Mouse (Mus musculus): ENCODE results near the gene Atp7b. TPM values are rescaled to one million over a fixed set of nuclear protein-coding genes. Genes with fewer than 3 reads are reported as not detected.

Gene Atp7b
- polyA plus RNA-seq, 1 experiment from 2014 or later: 3.0 TPM

- no peaks in the 10 kb centered on the region for H3K27me3 ChIP-seq (replicated peaks; ENCODE audit: control insufficient read depth, insufficient read depth, low read length)
- no peaks in the 10 kb centered on the region for H3K4me1 ChIP-seq (replicated peaks; ENCODE audit: control insufficient read depth, insufficient read depth, low read length)
- no peak overlapping the region for H3K4me2 ChIP-seq (replicated peaks; ENCODE audit: low read depth)
- H3K9ac ChIP-seq (ENCODE audit: low read depth, low read length): no peak overlapping the region
- WGBS: 5% methylated on average over 9 of the region's 9 CpGs
- ATAC-seq: no peak
- no peak overlapping the region for H3K27ac ChIP-seq (ENCODE audit: low read depth, low read length)
- no peak overlapping the region for H3K4me3 ChIP-seq (ENCODE audit: low read depth, low read length)
- H3K9me3 ChIP-seq (ENCODE audit: control insufficient read depth): no peaks in the 10 kb centered on the region
- TF ChIP-seq CTCF (IDR thresholded peaks at IDR 0.05; ENCODE audit: low read depth): peak; percentile 82
- H3K36me3 ChIP-seq (ENCODE audit: control insufficient read depth, insufficient read depth): no peaks in the 10 kb centered on the region
Observed at GRCm38 (mm10) chr8:21955321-21955720, 104.8 kb downstream of the Atp7b start.

GRCm38 (mm10) chr8:21947311-21948017 lies 112.6 kb downstream of the Atp7b start:
- H3K27ac ChIP-seq (ENCODE audit: low read depth, low read length): no peak overlapping the region
- no peak overlapping the region for H3K4me2 ChIP-seq (replicated peaks; ENCODE audit: low read depth)
- no peak for ATAC-seq
- H3K9me3 ChIP-seq (ENCODE audit: control insufficient read depth): no peaks in the 10 kb centered on the region
- no peak overlapping the region for H3K4me3 ChIP-seq (ENCODE audit: low read depth, low read length)
- H3K27me3 ChIP-seq (replicated peaks; ENCODE audit: control insufficient read depth, insufficient read depth, low read length): no peaks in the 10 kb centered on the region
- TF ChIP-seq CTCF (IDR thresholded peaks at IDR 0.05; ENCODE audit: low read depth): no peak
- H3K9ac ChIP-seq (ENCODE audit: low read depth, low read length): no peak overlapping the region
- H3K36me3 ChIP-seq (ENCODE audit: control insufficient read depth, insufficient read depth): no peaks in the 10 kb centered on the region
- WGBS: 58% methylated on average over 9 of the region's 9 CpGs
- H3K4me1 ChIP-seq (replicated peaks; ENCODE audit: control insufficient read depth, insufficient read depth, low read length): no peaks in the 10 kb centered on the region

GRCm38 (mm10) chr8:21946462-21946861 lies 113.6 kb downstream of the Atp7b start, which contains the start of gene Defb13:
Gene Defb13 (plus strand): TSS chr8:21946762.
- H3K4me3 ChIP-seq (ENCODE audit: low read depth, low read length): no peak within 1 kb of the TSS
- no peak for ATAC-seq
- no peaks in the 10 kb centered on the region for H3K36me3 ChIP-seq (ENCODE audit: control insufficient read depth, insufficient read depth)
- TF ChIP-seq CTCF (IDR thresholded peaks at IDR 0.05; ENCODE audit: low read depth): no peak
- 91% methylated on average over 6 of the region's 6 CpGs for WGBS
- no peak within 1 kb of the TSS for H3K9ac ChIP-seq (ENCODE audit: low read depth, low read length)
- H3K4me1 ChIP-seq (replicated peaks; ENCODE audit: control insufficient read depth, insufficient read depth, low read length): no peaks in the 10 kb centered on the region
- no peak within 1 kb of the TSS for H3K27ac ChIP-seq (ENCODE audit: low read depth, low read length)
- H3K27me3 ChIP-seq (replicated peaks; ENCODE audit: control insufficient read depth, insufficient read depth, low read length): no peaks in the 10 kb centered on the region
- H3K9me3 ChIP-seq (ENCODE audit: control insufficient read depth): no peaks in the 10 kb centered on the region
- H3K4me2 ChIP-seq (replicated peaks; ENCODE audit: low read depth): no peak within 1 kb of the TSS

Other genes starting within 250 kb of the Atp7b start
- gene Defb50, start 236.8 kb downstream of the Atp7b start, polyA plus RNA-seq (2015; fragmentation: Nextera tagmentation; extraction: Ambion mirVana): not detected in 2 replicates
- gene Defb2, start 220.4 kb downstream of the Atp7b start, polyA plus RNA-seq (2015; fragmentation: Nextera tagmentation; extraction: Ambion mirVana): not detected in 2 replicates
- gene Defb10, start 201.4 kb downstream of the Atp7b start, polyA plus RNA-seq (2015; fragmentation: Nextera tagmentation; extraction: Ambion mirVana): not detected in 2 replicates
- not detected in 2 replicates for gene Defb9, start 174.9 kb downstream of the Atp7b start, polyA plus RNA-seq (2015; fragmentation: Nextera tagmentation; extraction: Ambion mirVana)
- gene Defb11, start 153.9 kb downstream of the Atp7b start, polyA plus RNA-seq (2015; fragmentation: Nextera tagmentation; extraction: Ambion mirVana): not detected in 2 replicates
- gene Defb15, start 127.6 kb downstream of the Atp7b start, polyA plus RNA-seq (2015; fragmentation: Nextera tagmentation; extraction: Ambion mirVana): not detected in 2 replicates
- not detected in 2 replicates for gene Defb35, start 122.0 kb downstream of the Atp7b start, polyA plus RNA-seq (2015; fragmentation: Nextera tagmentation; extraction: Ambion mirVana)
- not detected in 2 replicates for gene Defb13, start 113.5 kb downstream of the Atp7b start, polyA plus RNA-seq (2015; fragmentation: Nextera tagmentation; extraction: Ambion mirVana)
- not detected in 2 replicates for gene Fam90a1a, start 101.6 kb downstream of the Atp7b start, polyA plus RNA-seq (2015; fragmentation: Nextera tagmentation; extraction: Ambion mirVana)
- not detected in 2 replicates for gene Ccdc70, start 90.5 kb downstream of the Atp7b start, polyA plus RNA-seq (2015; fragmentation: Nextera tagmentation; extraction: Ambion mirVana)
- gene Alg11, start 416 bp upstream of the Atp7b start, polyA plus RNA-seq (2015; fragmentation: Nextera tagmentation; extraction: Ambion mirVana): 12.1 and 12.4 TPM in 2 replicates
- gene Nek5, start 64.7 kb upstream of the Atp7b start, polyA plus RNA-seq (2015; fragmentation: Nextera tagmentation; extraction: Ambion mirVana): 0.14 and 0.21 TPM in 2 replicates
- gene Nek3, start 106.1 kb upstream of the Atp7b start, polyA plus RNA-seq (2015; fragmentation: Nextera tagmentation; extraction: Ambion mirVana): 5.2 and 5.5 TPM in 2 replicates
- gene Ckap2, start 125.5 kb upstream of the Atp7b start, polyA plus RNA-seq (2015; fragmentation: Nextera tagmentation; extraction: Ambion mirVana): 12.0 and 12.9 TPM in 2 replicates
- gene Vps36, start 132.5 kb upstream of the Atp7b start, polyA plus RNA-seq (2015; fragmentation: Nextera tagmentation; extraction: Ambion mirVana): 21.7 and 24.0 TPM in 2 replicates
- gene Thsd1, start 167.0 kb upstream of the Atp7b start, polyA plus RNA-seq (2015; fragmentation: Nextera tagmentation; extraction: Ambion mirVana): 2.6 and 3.1 TPM in 2 replicates
- gene Tpte, start 223.1 kb upstream of the Atp7b start, polyA plus RNA-seq (2015; fragmentation: Nextera tagmentation; extraction: Ambion mirVana): 0.04 and 0.05 TPM in 2 replicates